ENCODE assay signal across 7 mouse cellular contexts in the genomic region with DNA sequence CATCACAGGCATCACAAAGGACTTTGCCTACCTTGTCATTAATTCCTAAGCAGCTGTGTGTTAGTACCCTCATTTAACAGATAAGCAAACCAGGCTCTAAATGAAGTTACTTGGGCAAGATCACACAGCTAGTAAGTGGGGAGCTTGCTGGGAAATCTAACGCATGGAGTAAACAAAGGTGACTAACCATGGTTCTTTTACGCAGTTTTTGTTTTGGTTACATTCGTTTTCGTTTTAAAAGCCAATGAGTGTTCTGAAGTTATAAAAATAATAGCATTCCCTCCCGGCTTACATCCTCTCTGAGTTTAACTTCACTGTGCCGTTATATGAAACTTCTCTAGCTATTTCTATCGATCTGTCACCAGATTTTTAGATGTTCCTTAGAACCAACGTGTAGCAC. TPM values are rescaled to one million over a fixed set of nuclear protein-coding genes. Genes with fewer than 3 reads are reported as not detected.
DNase-seq lines count a peak whose midpoint lies in the region; ATAC-seq and TF ChIP-seq lines count a peak whose summit lies in the region.

No protein-coding gene starts in this region.

- no peak for TF ChIP-seq CTCF in lung, adult 2 months (IDR thresholded peaks at IDR 0.05; ENCODE audit: insufficient read depth, low read length)

- H3K36me3 ChIP-seq in lung, embryonic 15.5 days: no peaks in the 10 kb centered on the region
- H3K36me3 ChIP-seq in forebrain, embryonic 14.5 days (ENCODE audit: control insufficient read depth, insufficient read depth, low read length): no peaks in the 10 kb centered on the region
- H3K36me3 ChIP-seq in liver, embryonic 11.5 days (ENCODE audit: control insufficient read depth, insufficient read depth, low read length): no peaks in the 10 kb centered on the region
- H3K36me3 ChIP-seq in stomach, embryonic 16.5 days (ENCODE audit: control insufficient read depth, insufficient read depth, low read length): no peaks in the 10 kb centered on the region

- no peak for DNase-seq in lung, adult 2 months
- no peak for DNase-seq in forebrain, embryonic 14.5 days (ENCODE audit: low spot score)
- DNase-seq in liver, embryonic 11.5 days (ENCODE audit: low spot score): no peak
- DNase-seq in frontal cortex, postnatal 10 days (ENCODE audit: low spot score in 2 of 2): no peak
- DNase-seq in spleen, adult 18-20 months: no peak

- peaks cover 13% of the 10 kb centered on the region for H3K4me1 ChIP-seq in lung, embryonic 15.5 days
- peaks cover 5% of the 10 kb centered on the region; the same call in 1 of the 2 replicates for H3K4me1 ChIP-seq in lung, adult 2 months (ENCODE audit: control insufficient read depth, insufficient read depth, low read length)
- no peaks in the 10 kb centered on the region for H3K4me1 ChIP-seq in forebrain, embryonic 14.5 days (ENCODE audit: control insufficient read depth, insufficient read depth, low read length)
- H3K4me1 ChIP-seq in liver, embryonic 11.5 days (replicated peaks; ENCODE audit: control insufficient read depth, insufficient read depth, low read length): peaks cover 10% of the 10 kb centered on the region; the same call in 1 of the 2 replicates
- H3K4me1 ChIP-seq in stomach, embryonic 16.5 days (ENCODE audit: control insufficient read depth, insufficient read depth, low read length): peaks cover 10% of the 10 kb centered on the region

- no peak for TF ChIP-seq POLR2A in lung, adult 2 months (IDR thresholded peaks at IDR 0.05; ENCODE audit: borderline replicate concordance, extremely low read depth, low read depth, low read length)

- ATAC-seq in lung, embryonic 15.5 days (ENCODE audit: borderline replicate concordance, extremely low read depth, low FRiP score, low TSS enrichment): no peak
- ATAC-seq in forebrain, embryonic 14.5 days: no peak
- no peak for ATAC-seq in liver, embryonic 11.5 days (replicated peaks; ENCODE audit: low FRiP score)
- ATAC-seq in stomach, embryonic 16.5 days (ENCODE audit: insufficient read depth, low FRiP score): no peak

- H3K27me3 ChIP-seq in lung, embryonic 15.5 days: peaks cover 33% of the 10 kb centered on the region
- no peaks in the 10 kb centered on the region for H3K27me3 ChIP-seq in forebrain, embryonic 14.5 days (replicated peaks; ENCODE audit: control insufficient read depth, insufficient read depth, low read length)
- peaks cover 20% of the 10 kb centered on the region for H3K27me3 ChIP-seq in liver, embryonic 11.5 days (replicated peaks; ENCODE audit: control insufficient read depth, insufficient read depth, low read length)
- H3K27me3 ChIP-seq in stomach, embryonic 16.5 days (ENCODE audit: control insufficient read depth, insufficient read depth, low read length): peaks cover 25% of the 10 kb centered on the region

- peak overlapping the region; percentile 90 for H3K4me2 ChIP-seq in lung, embryonic 15.5 days
- H3K4me2 ChIP-seq in forebrain, embryonic 14.5 days (ENCODE audit: low read length): peak overlapping the region; percentile 71
- H3K4me2 ChIP-seq in liver, embryonic 11.5 days: peak overlapping the region; percentile 83
- peak overlapping the region; percentile 92 for H3K4me2 ChIP-seq in stomach, embryonic 16.5 days (ENCODE audit: low read depth, low read length)

- peak overlapping the region; percentile 45 for H3K4me3 ChIP-seq in lung, embryonic 15.5 days
- no peak overlapping the region for H3K4me3 ChIP-seq in lung, adult 2 months (replicated peaks; ENCODE audit: extremely low read depth, low read depth, low read length)
- H3K4me3 ChIP-seq in forebrain, embryonic 14.5 days (ENCODE audit: low read depth, low read length): peak overlapping the region; percentile 47
- H3K4me3 ChIP-seq in liver, embryonic 11.5 days (ENCODE audit: low read depth, low read length): peak overlapping the region; percentile 46
- peak overlapping the region; percentile 56 for H3K4me3 ChIP-seq in stomach, embryonic 16.5 days (replicated peaks; ENCODE audit: low read length)

- no peaks in the 10 kb centered on the region for H3K9me3 ChIP-seq in lung, embryonic 15.5 days
- H3K9me3 ChIP-seq in forebrain, embryonic 14.5 days (replicated peaks; ENCODE audit: control insufficient read depth, low read length): no peaks in the 10 kb centered on the region
- H3K9me3 ChIP-seq in liver, embryonic 11.5 days (ENCODE audit: control insufficient read depth, low read length): no peaks in the 10 kb centered on the region
- no peaks in the 10 kb centered on the region for H3K9me3 ChIP-seq in stomach, embryonic 16.5 days (replicated peaks; ENCODE audit: control insufficient read depth, low read length)

- WGBS in lung, embryonic 15.5 days: 13% methylated on average over 8 of the region's 8 CpGs
- WGBS in lung, adult 2 months: 16% methylated on average over 8 of the region's 8 CpGs
- WGBS in forebrain, embryonic 14.5 days: 7% methylated on average over 8 of the region's 8 CpGs
- 15% methylated on average over 8 of the region's 8 CpGs for WGBS in liver, embryonic 11.5 days
- 12% methylated on average over 8 of the region's 8 CpGs for WGBS in stomach, embryonic 16.5 days

- H3K9ac ChIP-seq in lung, embryonic 15.5 days: 0 out of 2 replicates have a peak overlapping the region, but pooled peaks have one; percentile 48
- peak overlapping the region; percentile 73 for H3K9ac ChIP-seq in forebrain, embryonic 14.5 days (ENCODE audit: low read length)
- H3K9ac ChIP-seq in liver, embryonic 11.5 days (ENCODE audit: low read depth, low read length): no peak overlapping the region
- peak overlapping the region; percentile 60; the same call in 1 of the 2 replicates for H3K9ac ChIP-seq in stomach, embryonic 16.5 days (ENCODE audit: low read length)

- H3K27ac ChIP-seq in lung, embryonic 15.5 days: no peak overlapping the region
- H3K27ac ChIP-seq in forebrain, embryonic 14.5 days (ENCODE audit: low read depth, low read length): peak overlapping the region; percentile 83; the same call in 1 of the 2 replicates
- no peak overlapping the region for H3K27ac ChIP-seq in liver, embryonic 11.5 days (ENCODE audit: low read depth, low read length)
- H3K27ac ChIP-seq in stomach, embryonic 16.5 days (ENCODE audit: low read length): no peak overlapping the region

RNA-seq across cellular contexts. Expression of a gene that starts 10.9 kb away (rescaled TPM):
- 50.4 and 55.0 TPM in 2 replicates for polyA plus RNA-seq in lung, embryonic 15.5 days (2015; fragmentation: Nextera tagmentation; extraction: Ambion mirVana)
- polyA plus RNA-seq in lung, adult 2 months (2012; rRNA removed): 3.8 and 6.9 TPM in 2 replicates
- polyA plus RNA-seq in forebrain, embryonic 14.5 days (2014; fragmentation: Nextera tagmentation; extraction: Ambion mirVana): 52.1 and 54.2 TPM in 2 replicates
- 75.6 and 77.5 TPM in 2 replicates for polyA plus RNA-seq in liver, embryonic 11.5 days (2014; fragmentation: Nextera tagmentation; extraction: Ambion mirVana)
- polyA plus RNA-seq in stomach, embryonic 16.5 days (2015; fragmentation: Nextera tagmentation; extraction: Ambion mirVana): 40.2 and 50.4 TPM in 2 replicates

RNA-seq across cellular contexts. Expression of a gene that starts 19.8 kb away (rescaled TPM):
- 18.3 and 20.5 TPM in 2 replicates for polyA plus RNA-seq in lung, embryonic 15.5 days (2015; fragmentation: Nextera tagmentation; extraction: Ambion mirVana)
- 3.3 and 5.1 TPM in 2 replicates for polyA plus RNA-seq in lung, adult 2 months (2012; rRNA removed)
- polyA plus RNA-seq in forebrain, embryonic 14.5 days (2014; fragmentation: Nextera tagmentation; extraction: Ambion mirVana): 19.4 and 23.6 TPM in 2 replicates
- polyA plus RNA-seq in liver, embryonic 11.5 days (2014; fragmentation: Nextera tagmentation; extraction: Ambion mirVana): 29.2 and 30.1 TPM in 2 replicates
- polyA plus RNA-seq in stomach, embryonic 16.5 days (2015; fragmentation: Nextera tagmentation; extraction: Ambion mirVana): 13.5 and 17.8 TPM in 2 replicates
